Mouse (Mus musculus): ENCODE results near the gene Rbpjl. TPM values are rescaled to one million over a fixed set of nuclear protein-coding genes. Genes with fewer than 3 reads are reported as not detected.

Rbpjl gene
- polyA plus RNA-seq, 1 experiment from 2014 or later = not detected

DNA sequence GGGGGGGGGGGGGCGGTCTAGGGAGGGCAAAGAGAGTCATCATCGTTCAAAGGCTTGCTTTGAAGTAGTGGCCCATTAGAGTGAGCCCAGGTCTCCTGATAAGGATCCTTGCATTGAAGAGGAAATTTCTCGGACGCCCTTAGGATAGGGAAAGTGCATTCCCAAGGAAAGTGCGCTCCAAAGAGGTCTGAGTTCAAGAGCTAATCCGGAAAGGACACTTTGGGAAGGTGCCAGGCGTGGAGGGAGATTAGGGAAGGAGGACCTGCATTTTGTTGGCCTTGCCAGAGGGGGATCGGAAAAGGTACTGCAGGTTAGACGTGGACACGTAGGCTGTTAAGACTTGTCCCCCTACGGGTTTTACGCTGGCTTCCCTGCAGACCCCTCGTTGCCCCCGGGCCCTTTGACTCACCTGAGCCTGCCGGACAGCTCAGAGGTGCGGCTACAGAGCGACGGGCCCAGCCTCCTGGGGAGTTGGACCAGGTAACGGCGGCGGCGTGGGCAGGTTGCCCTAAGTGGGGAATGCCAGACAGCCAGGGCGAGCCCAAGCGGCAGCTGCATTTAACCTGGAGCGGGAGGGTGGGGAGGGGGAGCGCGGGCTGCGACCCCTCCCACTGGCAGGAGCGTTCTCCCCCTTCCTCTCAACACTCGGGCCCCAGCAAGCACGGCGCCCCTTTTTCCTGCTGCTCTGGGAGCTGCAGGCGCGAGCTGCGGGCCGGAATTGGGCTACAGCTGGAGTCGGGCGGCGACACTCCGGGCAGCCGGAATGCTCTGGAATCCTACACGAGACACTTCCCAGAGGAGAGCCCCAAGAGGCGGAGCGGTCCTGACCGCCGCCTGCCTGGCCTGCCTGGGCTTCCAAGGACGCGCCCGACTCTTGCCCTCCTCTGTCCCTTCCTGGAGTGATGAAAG is 1.4 kb downstream of the Rbpjl start:
- peak overlapping the region; percentile 48 for H3K4me3 ChIP-seq
- peaks cover 43% of the 10 kb centered on the region for H3K4me1 ChIP-seq
- H3K27me3 ChIP-seq (ENCODE audit: low read depth, poor library complexity, severe bottlenecking) = peaks cover 100% of the 10 kb centered on the region
- H3K36me3 ChIP-seq = no peaks in the 10 kb centered on the region
- H3K27ac ChIP-seq (replicated peaks) = no peak overlapping the region
- WGBS = 2% methylated on average over 49 of the region's 49 CpGs
- DNase-seq (ENCODE audit: low spot score) = peak; percentile 53
- H3K9me3 ChIP-seq (replicated peaks) = no peaks in the 10 kb centered on the region

GRCm38 (mm10) chr2:164405060-164405459 is 2.1 kb downstream of the Rbpjl start, which contains the start of gene Matn4:
Gene Matn4, minus strand, starts transcription at chr2:164405160.
- Histone ChIP-seq H3K4me3 (peak within 1 kb of the TSS; percentile 48), H3K27me3 (ENCODE audit: low read depth, poor library complexity, severe bottlenecking) (peaks cover 100% of the 10 kb centered on the region), H3K36me3 (no peaks in the 10 kb centered on the region), H3K4me1 (peaks cover 43% of the 10 kb centered on the region), H3K27ac (replicated peaks) (no peak within 1 kb of the TSS), H3K9me3 (replicated peaks) (no peaks in the 10 kb centered on the region)
- WGBS = 6% methylated on average over 9 of the region's 9 CpGs
- DNase-seq (ENCODE audit: low spot score) = no peak

- 41% methylated on average over 5 of the region's 5 CpGs for WGBS
- peaks cover 100% of the 10 kb centered on the region for H3K27me3 ChIP-seq (ENCODE audit: low read depth, poor library complexity, severe bottlenecking)
- H3K36me3 ChIP-seq = no peaks in the 10 kb centered on the region
- peaks cover 39% of the 10 kb centered on the region for H3K4me1 ChIP-seq
- DNase-seq (ENCODE audit: low spot score) = no peak
- no peak overlapping the region for H3K4me3 ChIP-seq
- H3K9me3 ChIP-seq (replicated peaks) = no peaks in the 10 kb centered on the region
- no peak overlapping the region for H3K27ac ChIP-seq (replicated peaks)
Measured at GRCm38 (mm10) chr2:164405519-164405918, 2.6 kb downstream of the Rbpjl start.

GRCm38 (mm10) chr2:164407708-164408107 is 4.8 kb downstream of the Rbpjl start:
- DNase-seq (ENCODE audit: low spot score) = peak; percentile 79
- peak overlapping the region; percentile 14; the same call in 1 of the 2 replicates for H3K4me3 ChIP-seq
- peaks cover 34% of the 10 kb centered on the region for H3K4me1 ChIP-seq
- peaks cover 90% of the 10 kb centered on the region for H3K27me3 ChIP-seq (ENCODE audit: low read depth, poor library complexity, severe bottlenecking)
- H3K9me3 ChIP-seq (replicated peaks) = no peaks in the 10 kb centered on the region
- no peak overlapping the region for H3K27ac ChIP-seq (replicated peaks)
- no peaks in the 10 kb centered on the region for H3K36me3 ChIP-seq
- WGBS = 2% methylated on average over 22 of the region's 22 CpGs

DNA sequence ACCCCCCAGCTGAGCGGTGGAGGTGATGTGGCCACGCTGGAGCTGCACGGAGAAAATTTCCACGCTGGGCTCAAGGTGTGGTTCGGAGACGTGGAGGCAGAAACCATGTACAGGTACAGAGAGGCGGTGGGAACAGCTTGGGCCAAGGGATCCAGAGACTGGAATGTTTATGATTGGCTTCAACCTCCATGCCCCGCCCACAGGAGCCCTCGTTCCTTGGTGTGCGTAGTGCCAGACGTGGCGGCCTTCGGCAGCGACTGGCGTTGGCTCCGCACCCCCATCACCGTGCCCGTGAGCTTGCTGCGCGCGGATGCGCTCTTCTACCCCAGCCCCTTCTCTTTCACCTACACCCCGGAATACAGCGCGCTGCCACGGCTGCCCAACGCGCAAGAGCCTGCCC is 11.2 kb downstream of the Rbpjl start:
- peaks cover 8% of the 10 kb centered on the region for H3K4me1 ChIP-seq

GRCm38 (mm10) chr2:164414581-164414980 is 11.6 kb downstream of the Rbpjl start:
- peak overlapping the region; percentile 36 for H3K4me3 ChIP-seq
- peaks cover 8% of the 10 kb centered on the region for H3K4me1 ChIP-seq
- WGBS = 79% methylated on average over 10 of the region's 10 CpGs
- peaks cover 63% of the 10 kb centered on the region for H3K27me3 ChIP-seq (ENCODE audit: low read depth, poor library complexity, severe bottlenecking)
- DNase-seq (ENCODE audit: low spot score) = no peak
- no peaks in the 10 kb centered on the region for H3K36me3 ChIP-seq
- no peak overlapping the region for H3K27ac ChIP-seq (replicated peaks)
- H3K9me3 ChIP-seq (replicated peaks) = no peaks in the 10 kb centered on the region

More for the DNA sequence above, 11.2 kb downstream of the Rbpjl start:
- 30% methylated on average over 28 of the region's 28 CpGs for WGBS
- DNase-seq (ENCODE audit: low spot score) = no peak
- Histone ChIP-seq H3K36me3 (no peaks in the 10 kb centered on the region), H3K27ac (replicated peaks) (no peak overlapping the region), H3K9me3 (replicated peaks) (no peaks in the 10 kb centered on the region), H3K27me3 (ENCODE audit: low read depth, poor library complexity, severe bottlenecking) (peaks cover 67% of the 10 kb centered on the region), H3K4me3 (peak overlapping the region; percentile 36)

DNA sequence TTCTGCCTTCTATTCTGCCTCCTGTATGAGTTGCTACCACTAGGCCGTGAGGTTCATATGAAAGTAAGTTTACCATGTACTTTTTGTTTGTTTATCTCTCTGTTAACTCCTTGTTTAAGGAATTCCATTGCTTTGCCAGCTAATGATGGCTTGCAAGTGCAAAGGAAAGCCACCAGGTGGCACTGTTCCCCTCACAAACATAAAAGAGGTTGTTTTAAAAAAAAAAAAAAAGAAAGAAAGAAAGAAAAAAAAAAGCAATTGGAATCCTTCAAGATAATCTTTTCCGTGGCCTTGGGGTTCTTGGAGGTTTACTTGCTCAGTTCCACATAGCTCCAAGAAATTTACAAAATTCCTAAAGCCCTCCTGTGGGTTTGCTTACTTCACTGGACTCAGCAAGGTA is 14.3 kb downstream of the Rbpjl start:
- Histone ChIP-seq H3K36me3 (no peaks in the 10 kb centered on the region), H3K27ac (replicated peaks) (no peak overlapping the region), H3K4me3 (no peak overlapping the region), H3K27me3 (ENCODE audit: low read depth, poor library complexity, severe bottlenecking) (peaks cover 46% of the 10 kb centered on the region), H3K4me1 (peaks cover 8% of the 10 kb centered on the region), H3K9me3 (replicated peaks) (no peaks in the 10 kb centered on the region)
- DNase-seq (ENCODE audit: low spot score) = no peak
- 5% methylated on average over 2 of the region's 2 CpGs for WGBS

GRCm38 (mm10) chr2:164418308-164418875 is 15.5 kb downstream of the Rbpjl start:
- peaks cover 2% of the 10 kb centered on the region; the same call in 1 of the 2 replicates for H3K36me3 ChIP-seq
- DNase-seq (ENCODE audit: low spot score) = no peak
- H3K9me3 ChIP-seq (replicated peaks) = no peaks in the 10 kb centered on the region
- WGBS = 32% methylated on average over 3 of the region's 3 CpGs
- no peak overlapping the region for H3K27ac ChIP-seq (replicated peaks)
- H3K4me1 ChIP-seq = peaks cover 8% of the 10 kb centered on the region
- H3K4me3 ChIP-seq = no peak overlapping the region
- H3K27me3 ChIP-seq (ENCODE audit: low read depth, poor library complexity, severe bottlenecking) = peaks cover 36% of the 10 kb centered on the region

GRCm38 (mm10) chr2:164419489-164419888 is 16.5 kb downstream of the Rbpjl start:
- no peak overlapping the region for H3K4me3 ChIP-seq

DNA sequence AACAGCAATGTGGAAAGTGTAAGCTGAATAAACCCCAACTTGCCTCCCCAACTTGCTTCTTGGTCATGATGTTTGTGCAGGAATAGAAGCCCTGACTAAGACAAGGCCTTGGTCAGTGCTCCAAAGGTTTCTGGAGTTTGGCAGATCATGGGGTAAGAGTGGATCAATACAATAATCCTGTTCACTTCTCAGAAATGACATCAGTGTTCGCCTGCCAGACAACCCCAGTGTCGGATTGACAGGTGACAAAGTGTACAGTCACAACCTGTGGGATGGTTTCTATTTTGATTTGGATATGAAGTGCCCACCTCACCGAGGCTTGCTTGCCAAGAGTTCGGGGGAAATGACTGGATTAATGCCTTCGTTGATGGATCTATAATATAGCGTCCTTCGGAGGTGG is 18.4 kb downstream of the Rbpjl start:
- Histone ChIP-seq H3K4me1 (peaks cover 7% of the 10 kb centered on the region; the same call in 1 of the 2 replicates), H3K36me3 (peaks cover 12% of the 10 kb centered on the region), H3K9me3 (replicated peaks) (no peaks in the 10 kb centered on the region), H3K27me3 (ENCODE audit: low read depth, poor library complexity, severe bottlenecking) (peaks cover 12% of the 10 kb centered on the region; the same call in 1 of the 2 replicates), H3K27ac (replicated peaks) (no peak overlapping the region), H3K4me3 (no peak overlapping the region)
- 91% methylated on average over 7 of the region's 7 CpGs for WGBS
- DNase-seq (ENCODE audit: low spot score) = no peak

More at GRCm38 (mm10) chr2:164419489-164419888, 16.5 kb downstream of the Rbpjl start:
- Histone ChIP-seq H3K36me3 (peaks cover 11% of the 10 kb centered on the region), H3K4me1 (peaks cover under 1% of the 10 kb centered on the region; the same call in 1 of the 2 replicates), H3K27me3 (ENCODE audit: low read depth, poor library complexity, severe bottlenecking) (peaks cover 26% of the 10 kb centered on the region), H3K9me3 (replicated peaks) (no peaks in the 10 kb centered on the region), H3K27ac (replicated peaks) (no peak overlapping the region)
- no peak for DNase-seq (ENCODE audit: low spot score)
- 11% methylated on average over 3 of the region's 3 CpGs for WGBS

GRCm38 (mm10) chr2:164421979-164422378 is 19.0 kb downstream of the Rbpjl start:
- H3K4me3 ChIP-seq = no peak overlapping the region
- no peak for DNase-seq (ENCODE audit: low spot score)
- peaks cover 12% of the 10 kb centered on the region for H3K36me3 ChIP-seq
- 88% methylated on average over 8 of the region's 8 CpGs for WGBS
- H3K27me3 ChIP-seq (ENCODE audit: low read depth, poor library complexity, severe bottlenecking) = peaks cover 6% of the 10 kb centered on the region; the same call in 1 of the 2 replicates
- no peaks in the 10 kb centered on the region for H3K9me3 ChIP-seq (replicated peaks)
- H3K4me1 ChIP-seq = peaks cover 7% of the 10 kb centered on the region; the same call in 1 of the 2 replicates
- no peak overlapping the region for H3K27ac ChIP-seq (replicated peaks)

DNA sequence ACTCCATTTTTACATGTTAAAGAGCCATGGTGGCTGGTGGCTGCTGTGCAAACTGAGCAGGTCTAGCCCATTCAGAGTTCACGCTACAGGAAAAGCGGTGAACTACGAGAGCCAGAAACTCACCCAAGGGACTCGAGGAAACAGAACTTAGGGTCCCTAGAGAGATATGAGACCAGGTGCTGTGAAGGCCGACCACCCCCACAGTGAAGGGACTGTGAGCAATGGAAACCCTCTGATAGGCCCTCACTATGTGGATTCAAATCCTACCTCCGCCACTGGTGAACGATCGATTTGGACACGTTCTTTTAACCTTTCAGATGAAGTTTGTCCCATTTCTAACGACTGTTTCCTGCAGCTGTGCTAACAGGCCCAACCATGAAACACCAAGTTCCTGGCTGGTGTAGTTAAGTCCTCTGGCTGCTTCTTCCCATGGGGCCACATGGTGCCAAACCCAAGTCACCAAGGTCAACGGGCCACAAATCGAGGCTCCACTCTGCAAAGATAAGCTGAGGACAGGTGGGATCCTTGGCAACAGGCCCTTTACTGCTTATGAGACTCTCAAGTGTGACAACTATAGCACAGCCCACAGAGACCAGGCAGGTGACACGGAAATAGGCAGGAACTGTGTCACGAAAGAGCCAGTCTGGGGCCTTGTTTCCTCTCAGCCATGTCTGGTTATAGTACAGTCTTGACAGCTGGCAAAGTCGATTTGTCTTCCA is 19.9 kb downstream of the Rbpjl start:
- no peak overlapping the region for H3K4me3 ChIP-seq
- DNase-seq (ENCODE audit: low spot score) = no peak
- peaks cover 12% of the 10 kb centered on the region for H3K36me3 ChIP-seq
- peaks cover 7% of the 10 kb centered on the region; the same call in 1 of the 2 replicates for H3K4me1 ChIP-seq
- H3K27ac ChIP-seq (replicated peaks) = no peak overlapping the region
- H3K27me3 ChIP-seq (ENCODE audit: low read depth, poor library complexity, severe bottlenecking) = peaks cover 6% of the 10 kb centered on the region
- WGBS = 89% methylated on average over 15 of the region's 15 CpGs
- H3K9me3 ChIP-seq (replicated peaks) = no peaks in the 10 kb centered on the region
